Mouse (Mus musculus) frontal cortex, postnatal 10 days (tissue): ENCODE measurements around the gene Susd6.
"Not testable (repeated sequence)": the region's sequence is repeated elsewhere in the genome, so short reads cannot be mapped to it uniquely, and the experiment has no call there.

Experiments used
- DNase-seq, 2 experiments: peaks; one replicate each; pipeline ENCODE4 v3.0.0; 2022; ENCODE audit warnings: low spot score in 2 of 2, mixed read lengths in 1 of 2

Susd6 gene

DNA sequence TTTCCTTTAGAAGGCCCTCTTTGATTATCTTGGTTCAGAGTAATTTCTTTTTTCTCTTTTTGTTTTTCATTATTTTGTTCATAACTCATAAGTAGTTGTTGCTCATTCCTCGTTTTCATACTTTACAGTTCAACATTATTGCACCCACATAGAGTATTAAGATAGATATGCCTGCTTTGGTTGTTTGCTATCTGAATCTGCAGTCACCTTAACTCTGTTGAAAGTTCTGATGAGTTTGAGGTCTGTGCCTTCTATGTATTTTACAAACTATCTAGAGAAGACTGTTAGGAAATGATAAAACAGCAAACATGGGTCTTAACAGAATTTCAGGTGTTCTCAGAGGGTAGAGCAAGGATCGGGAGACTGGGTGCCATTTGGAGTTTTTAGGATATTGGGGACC is 23.1 kb downstream of the Susd6 start:
- DNase-seq = no peak

DNA sequence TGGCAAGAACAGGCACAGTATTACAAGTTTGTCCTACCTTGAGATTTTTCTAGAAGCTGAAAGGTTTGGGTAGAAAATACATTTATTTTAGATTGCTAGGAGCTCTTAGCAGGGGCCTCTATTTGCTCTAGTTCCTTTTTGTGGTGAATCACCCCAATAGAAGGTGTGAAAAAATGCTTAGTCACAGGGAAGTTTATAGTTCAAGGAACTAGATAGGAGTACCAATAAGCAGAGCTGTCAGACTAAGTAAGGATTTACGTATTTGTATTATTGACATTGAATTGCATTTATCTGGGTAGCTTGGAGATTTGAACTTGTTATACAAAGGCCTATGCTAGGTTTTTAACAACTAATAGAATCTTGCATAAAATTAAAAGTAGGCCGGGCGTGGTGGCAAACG is 23.6 kb downstream of the Susd6 start:
- no peak for DNase-seq

DNA sequence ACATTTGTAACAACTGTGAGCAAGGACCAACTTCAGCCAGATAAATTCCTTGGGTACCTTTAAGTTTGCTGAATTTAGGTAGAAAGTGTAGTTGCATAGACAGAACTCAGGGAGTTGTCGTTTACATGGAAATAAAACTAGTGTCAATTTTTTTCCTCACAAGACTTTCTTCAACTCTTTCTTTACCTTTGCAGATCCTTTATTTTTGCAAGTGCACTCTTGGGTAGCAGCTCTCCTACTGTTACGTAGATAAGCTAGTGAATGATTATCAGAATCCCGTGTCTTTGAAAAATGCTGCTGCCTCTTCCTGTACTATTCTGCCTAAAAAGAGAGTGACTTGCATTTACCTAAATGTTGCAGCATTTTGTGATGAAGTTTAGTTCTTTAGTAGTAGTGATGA is 24.2 kb downstream of the Susd6 start:
- no peak for DNase-seq

DNA sequence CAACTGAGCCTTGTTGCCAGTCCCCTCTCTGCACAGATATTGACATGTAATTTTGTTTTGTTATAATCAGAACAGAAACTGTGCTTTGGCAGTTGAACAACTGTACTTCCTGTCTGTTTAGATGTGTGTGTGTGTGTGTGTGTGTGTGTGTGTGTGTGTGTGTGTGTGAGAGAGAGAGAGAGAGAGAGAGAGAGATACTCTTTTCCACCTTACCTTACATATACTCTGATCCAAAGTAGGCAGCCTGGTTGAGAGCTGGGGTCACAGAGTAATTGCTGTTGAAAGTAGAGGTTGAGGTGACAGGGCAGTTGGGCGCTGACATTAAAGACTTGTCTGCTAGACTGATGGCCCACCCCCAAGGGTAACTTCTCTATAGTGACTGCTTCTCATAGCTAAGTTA is 25.0 kb downstream of the Susd6 start:
- DNase-seq = no peak

DNA sequence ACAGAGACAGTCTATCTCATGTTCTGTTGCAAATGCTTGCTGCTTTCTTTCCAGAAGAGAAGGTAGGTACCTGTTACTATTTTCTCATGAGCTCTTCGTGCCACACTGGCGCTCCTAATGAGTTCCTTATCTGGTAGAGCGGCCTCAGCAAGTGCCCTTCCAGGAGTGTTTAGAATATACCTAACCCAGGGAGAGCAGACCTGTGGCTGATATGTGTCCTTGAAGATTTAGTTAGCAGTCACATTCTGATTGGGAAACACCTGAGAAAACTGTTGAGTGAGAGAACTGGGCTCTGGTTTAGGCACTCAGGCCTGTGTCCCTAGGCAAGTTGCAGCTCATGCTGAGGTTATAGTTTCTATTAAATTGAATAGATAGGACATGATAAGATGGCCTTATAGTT is 25.6 kb downstream of the Susd6 start:
- no peak for DNase-seq

DNA sequence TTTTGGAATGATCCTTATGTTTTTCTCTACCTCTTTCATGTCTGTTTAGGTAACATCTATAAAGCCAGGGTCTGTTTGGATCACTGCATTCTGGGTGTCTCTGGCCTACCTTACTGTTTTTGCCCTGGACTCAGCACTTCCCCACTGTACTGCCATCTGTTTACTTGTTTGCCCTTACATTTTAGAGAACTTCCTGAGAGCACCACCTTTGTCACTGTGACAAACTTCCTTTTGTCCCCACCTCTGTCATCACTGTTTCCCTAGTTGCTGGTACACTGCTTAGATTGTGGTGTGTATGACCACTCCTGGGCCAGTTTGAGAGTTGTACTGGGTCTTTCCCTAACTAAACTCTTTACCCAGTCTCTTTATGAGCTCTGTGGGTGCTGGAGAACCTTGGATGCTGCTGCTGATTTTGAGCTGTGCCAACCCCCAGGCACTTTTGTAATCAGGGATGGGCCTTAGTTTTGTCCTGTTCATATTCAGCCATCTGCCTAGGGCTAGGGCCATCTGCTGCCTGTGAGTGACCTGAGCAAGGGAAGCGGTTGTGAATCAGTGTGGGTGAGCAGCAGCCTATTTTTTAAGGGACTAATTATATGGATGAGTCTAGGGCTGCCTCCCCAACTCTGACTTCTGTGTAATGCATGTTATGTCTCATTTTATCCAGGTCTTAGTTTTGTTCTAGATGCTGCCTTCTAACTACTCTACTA is 26.2 kb downstream of the Susd6 start:
- no peak for DNase-seq

DNA sequence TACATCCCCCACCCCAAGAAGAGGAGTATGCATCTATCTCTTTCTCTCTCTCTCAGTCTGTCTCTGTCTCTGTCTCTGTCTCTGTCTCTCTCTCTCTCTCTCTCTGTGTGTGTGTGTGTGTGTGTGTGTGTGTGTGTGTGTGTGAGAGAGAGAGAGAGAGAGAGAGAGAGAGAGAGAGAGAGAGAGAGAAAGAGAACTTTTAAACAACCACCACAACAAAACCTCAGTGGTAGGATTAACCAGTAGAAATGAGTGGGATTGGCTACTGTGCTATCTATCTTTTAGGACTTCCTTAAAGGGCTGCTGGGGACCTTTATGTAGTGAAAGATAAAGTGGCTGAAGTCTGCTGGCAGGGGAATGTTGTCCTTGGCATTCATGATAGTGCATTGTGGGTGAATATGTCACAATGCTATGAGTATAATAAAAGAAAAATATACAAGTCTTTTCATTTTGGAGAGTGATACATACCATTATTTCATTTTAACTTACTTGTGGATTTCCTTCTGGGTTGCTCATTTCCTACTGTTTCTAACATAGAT is 27.5 kb downstream of the Susd6 start:
- no peak for DNase-seq

DNA sequence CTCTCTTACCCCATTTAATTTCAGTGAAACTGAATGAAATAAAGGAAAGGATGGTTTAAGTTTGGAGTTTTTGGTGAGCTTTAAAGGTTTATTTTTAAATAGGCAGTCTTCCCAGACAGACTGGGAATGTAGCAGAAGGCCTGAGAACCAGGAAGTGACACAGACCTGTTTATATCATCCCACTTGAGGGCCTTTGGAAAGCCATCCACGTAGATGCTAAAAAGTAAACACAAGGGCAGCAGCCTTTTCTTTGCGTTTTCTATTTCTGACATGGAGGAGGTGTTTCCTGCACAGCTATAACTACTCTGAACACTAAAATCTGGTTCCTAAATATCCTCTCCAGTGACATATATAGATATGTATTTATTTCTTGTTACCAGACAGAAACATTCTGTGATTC is 28.7 kb downstream of the Susd6 start:
- not testable (repeated sequence) for DNase-seq

- DNase-seq = no peak
Measured at GRCm38 (mm10) chr12:80821312-80822007, 31.1 kb downstream of the Susd6 start.

GRCm38 (mm10) chr12:80822533-80822932 is 32.2 kb downstream of the Susd6 start:
- no peak for DNase-seq

DNA sequence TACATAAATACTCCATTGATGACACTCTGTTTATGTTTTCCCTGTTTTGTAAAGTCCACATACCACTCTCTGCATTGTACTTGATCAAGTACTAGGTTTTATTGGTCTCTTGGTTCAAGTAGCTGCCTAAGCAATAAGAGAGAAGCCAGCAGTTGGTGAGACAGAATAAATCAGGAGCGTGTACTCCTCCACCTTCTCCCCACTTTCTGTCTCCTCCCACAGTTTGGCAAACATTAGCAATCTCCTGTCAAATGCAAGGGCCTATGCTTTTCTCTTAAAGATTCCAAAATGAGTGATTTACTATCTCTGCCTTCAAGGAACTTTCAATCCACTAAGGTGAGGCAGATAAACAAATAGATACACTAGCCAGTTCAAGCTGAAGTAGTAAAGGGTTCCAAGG is 33.9 kb downstream of the Susd6 start:
- no peak for DNase-seq

- no peak for DNase-seq
Measured at GRCm38 (mm10) chr12:80826423-80826822, 36.1 kb downstream of the Susd6 start.

DNA sequence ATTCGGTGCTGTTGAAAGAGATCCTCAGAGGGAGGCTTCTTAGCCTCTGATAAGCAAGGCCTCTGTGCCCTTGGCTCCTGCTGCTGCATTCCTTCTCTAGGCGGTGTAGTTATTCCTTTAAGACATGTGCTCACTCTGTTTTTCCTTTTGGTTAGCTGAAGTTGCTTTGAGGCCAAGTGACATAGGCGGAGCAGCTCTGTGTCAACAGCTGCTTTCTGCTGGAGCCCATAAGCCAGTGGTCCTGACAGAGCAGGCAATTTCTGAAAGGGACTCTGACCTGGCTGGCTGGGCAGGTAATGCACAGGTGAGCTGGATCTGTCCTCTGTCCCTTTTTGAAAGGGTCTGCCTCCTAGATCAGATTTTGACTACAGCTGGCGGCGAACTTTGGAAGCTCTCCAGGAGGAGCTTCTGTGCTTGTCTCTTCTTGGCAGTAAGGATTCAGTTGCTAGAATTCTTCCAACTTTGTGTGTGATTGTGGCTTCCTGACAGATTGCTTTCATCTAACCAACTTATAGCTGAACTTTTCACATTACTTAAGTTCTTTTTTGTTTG is 37.2 kb downstream of the Susd6 start:
- DNase-seq = peak; percentile 14 to 34

GRCm38 (mm10) chr12:80828020-80828419 is 37.7 kb downstream of the Susd6 start:
- no peak for DNase-seq

DNA sequence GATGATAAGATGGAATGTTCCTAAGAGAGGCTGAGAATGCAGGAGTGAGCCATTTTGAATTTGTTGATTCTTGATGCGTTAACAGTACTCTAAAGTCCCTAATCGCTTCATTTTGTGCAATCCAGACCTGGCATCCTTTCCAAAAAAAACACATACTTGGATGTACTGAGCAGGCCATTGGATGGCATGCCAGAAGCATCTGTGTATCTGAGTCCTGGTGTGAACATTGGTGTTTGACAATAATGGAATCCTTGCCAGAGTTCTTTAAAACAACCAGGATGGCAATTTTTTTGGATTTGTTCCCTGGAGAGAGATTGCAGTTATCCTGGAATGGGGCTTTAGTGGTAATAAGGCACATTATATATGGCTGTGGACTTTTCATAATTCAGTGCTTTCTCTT is 38.6 kb downstream of the Susd6 start:
- DNase-seq = no peak

DNA sequence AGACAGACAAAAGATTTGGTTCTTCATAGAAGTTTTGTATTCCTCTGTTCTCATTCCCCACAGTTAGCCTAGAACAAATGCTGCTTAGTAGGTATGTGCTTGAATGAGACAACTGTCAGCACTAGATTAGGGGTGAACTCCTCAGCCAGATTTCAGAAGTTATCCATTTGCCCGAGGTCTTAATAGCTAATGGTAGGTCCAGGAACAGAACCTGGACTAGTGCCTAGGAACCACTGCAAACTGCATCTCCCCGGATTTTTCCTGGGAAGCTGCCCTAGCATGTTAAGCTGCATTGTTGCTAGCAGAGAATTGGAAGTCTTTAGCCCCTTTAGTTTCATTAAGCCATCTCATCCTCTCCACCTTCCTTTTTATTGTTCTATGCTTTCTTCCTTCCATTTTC is 39.9 kb downstream of the Susd6 start:
- no peak for DNase-seq

- DNase-seq = no peak
Measured at GRCm38 (mm10) chr12:80830820-80831219, 40.5 kb downstream of the Susd6 start.

- no peak for DNase-seq
Measured at GRCm38 (mm10) chr12:80832313-80832712, 42.0 kb downstream of the Susd6 start.

GRCm38 (mm10) chr12:80833541-80833940 is 43.2 kb downstream of the Susd6 start:
- no peak for DNase-seq

GRCm38 (mm10) chr12:80834156-80834900 is 44.0 kb downstream of the Susd6 start:
- no peak for DNase-seq

DNA sequence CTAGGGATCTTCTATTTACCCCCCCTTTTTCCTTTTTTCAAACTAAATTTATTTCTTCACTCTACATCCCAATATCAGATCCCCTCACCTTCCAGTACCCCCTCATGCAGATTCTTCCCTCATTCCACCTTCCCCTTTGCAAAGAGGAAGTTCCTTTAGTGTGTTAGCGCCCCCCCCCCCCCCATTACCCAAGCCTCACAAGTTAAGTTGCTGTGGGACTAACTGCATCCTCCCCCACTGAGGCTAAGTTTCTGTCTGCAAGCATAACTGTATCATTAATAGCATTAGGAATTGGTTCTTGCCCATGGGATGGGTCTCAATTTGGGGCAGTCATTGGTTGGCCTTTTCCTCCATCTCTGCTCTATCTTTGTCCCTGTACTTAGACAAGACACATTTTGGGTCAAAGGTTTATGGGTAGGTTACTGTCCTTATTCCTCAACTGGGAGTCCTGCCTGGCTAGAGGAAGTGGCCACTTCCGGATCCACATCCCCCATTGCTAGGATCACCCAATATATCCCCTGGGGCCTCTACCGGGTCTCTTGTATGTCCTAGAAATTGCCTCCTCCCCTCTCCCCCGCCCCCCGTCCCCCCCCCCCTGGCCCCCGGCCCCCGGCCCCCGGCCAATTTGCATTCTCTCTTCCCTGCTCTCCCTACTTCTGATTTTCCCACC is 44.7 kb downstream of the Susd6 start:
- no peak for DNase-seq

DNA sequence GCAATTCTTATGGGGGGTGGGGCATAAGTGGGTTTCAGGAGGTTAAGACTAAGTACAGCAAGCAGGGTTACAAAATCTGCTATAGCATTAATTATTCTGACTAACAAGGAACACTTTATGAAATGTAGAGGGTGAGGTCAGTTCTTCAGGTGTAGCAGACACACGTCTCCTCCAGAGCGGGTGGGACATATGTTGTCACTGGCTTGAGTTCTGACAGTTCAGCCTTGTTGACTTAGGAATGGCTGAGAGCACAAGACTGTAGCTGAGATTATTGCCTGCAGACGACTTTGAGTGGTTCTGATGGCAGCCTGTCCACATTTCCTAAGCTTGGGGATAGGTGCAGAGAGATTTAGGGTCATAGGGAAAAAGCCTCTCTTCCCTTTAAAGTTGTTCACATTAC is 47.3 kb downstream of the Susd6 start:
- no peak for DNase-seq
